Mouse (Mus musculus) heart, embryonic 13.5 days (tissue): ENCODE measurements at regions not wholly inside any gene's neighbourhood (a gene's known extent, or its start where the extent isn't known, plus 50 kb on each side); places are given as distances from the start of the nearest gene placed in this dataset.
"Not testable (repeated sequence)": the region's sequence is repeated elsewhere in the genome, so short reads cannot be mapped to it uniquely, and the experiment has no call there.

Source experiments
- ATAC-seq: fragments of 200-750 bp; cut with Nextera tagmentation; 2 replicates; pipeline ENCODE4 v1.8.0; 2017; ENCODE audit warnings: moderate TSS enrichment; ENCODE audit not compliant: insufficient number of reproducible peaks, low FRiP score, low TSS enrichment; ENCODE audit errors: extremely low read depth
- H3K27ac ChIP-seq: fragments of 300-500 bp; sonication (generic); replicated peaks from 2 replicates; pipeline ENCODE4 v1.5.1; 2015; ENCODE audit warnings: moderate library complexity, mild to moderate bottlenecking, inconsistent platforms
- H3K27me3 ChIP-seq: fragments of 300-500 bp; sonication (generic); replicated peaks from 2 replicates; pipeline ENCODE4 v1.6.1; 2015; ENCODE audit warnings: mild to moderate bottlenecking, inconsistent platforms
- H3K36me3 ChIP-seq: fragments of 300-500 bp; sonication (generic); 2 replicates; pipeline ENCODE4 v1.6.1; 2015; ENCODE audit warnings: mild to moderate bottlenecking, inconsistent platforms
- H3K4me1 ChIP-seq: fragments of 300-500 bp; sonication (generic); 2 replicates; pipeline ENCODE4 v1.6.1; 2015; ENCODE audit warnings: inconsistent platforms
- H3K4me2 ChIP-seq: fragments of 300-500 bp; sonication (generic); 2 replicates; pipeline ENCODE4 v1.6.1; 2015; ENCODE audit warnings: inconsistent platforms, mild to moderate bottlenecking, moderate library complexity
- H3K4me3 ChIP-seq: fragments of 300-500 bp; sonication (generic); 2 replicates; pipeline ENCODE4 v1.5.1; 2015; ENCODE audit warnings: moderate library complexity, mild to moderate bottlenecking, inconsistent platforms
- H3K9ac ChIP-seq: fragments of 300-500 bp; sonication (generic); 2 replicates; pipeline ENCODE4 v1.6.1; 2015; ENCODE audit warnings: inconsistent platforms, mild to moderate bottlenecking, moderate library complexity
- H3K9me3 ChIP-seq: fragments of 300-500 bp; sonication (generic); 2 replicates; pipeline ENCODE4 v1.6.1; 2016; ENCODE audit warnings: inconsistent platforms
- WGBS: fragments of 180-500 bp; shearing (Covaris S2); methylation state at CpG from one replicate; pipeline ENCODE4 v1.1.7; 2015; ENCODE audit warnings: mixed read lengths; 5-methylcytosine and 5-hydroxymethylcytosine counted together

DNA sequence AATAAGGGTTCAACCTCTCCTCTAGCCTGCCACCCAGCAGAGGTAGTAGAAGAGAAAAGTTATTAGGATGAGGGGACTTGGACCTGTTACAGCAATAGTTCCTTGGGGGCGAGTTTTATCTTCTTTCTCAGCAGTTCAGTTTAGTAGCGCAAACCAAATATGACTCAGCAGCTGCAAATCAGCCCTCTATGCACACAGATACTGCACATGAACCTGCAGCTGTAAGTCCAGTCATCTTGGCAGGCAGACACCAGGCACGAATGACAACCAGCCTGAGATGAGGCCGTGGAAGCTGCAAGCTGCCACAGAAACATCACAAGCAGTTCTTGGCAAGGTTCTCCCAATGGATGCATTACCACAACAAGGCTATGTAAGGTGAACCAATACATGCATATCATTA lies 327.0 kb upstream of the Akr1e1 start:
- 52% methylated on average over 4 of the region's 4 CpGs for WGBS
- no peak overlapping the region for H3K4me2 ChIP-seq
- no peak for ATAC-seq

DNA sequence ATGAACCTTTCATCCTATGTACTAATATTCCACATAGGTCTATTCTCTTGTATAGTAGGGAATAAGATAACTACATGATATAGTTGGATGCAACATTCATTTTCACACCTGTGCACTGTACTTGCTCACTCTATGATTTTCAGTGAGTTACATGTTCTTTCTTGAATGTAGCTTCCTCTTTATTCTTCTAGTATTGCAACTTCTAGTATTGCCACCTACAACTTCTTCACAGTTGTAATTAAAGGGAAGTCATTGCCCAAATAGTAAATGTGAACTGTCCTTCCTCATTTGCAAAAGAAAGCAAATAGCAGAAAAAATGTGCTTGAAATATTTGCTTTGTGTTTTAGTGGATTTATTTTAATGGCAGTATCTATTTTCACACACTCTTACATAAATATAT lies 330.9 kb upstream of the Akr1e1 start:
- Histone ChIP-seq H3K36me3 (no peaks in the 10 kb centered on the region), H3K4me2 (no peak overlapping the region), H3K4me3 (no peak overlapping the region), H3K4me1 (0 out of 2 replicates have a peak, but pooled peaks cover 4% of the 10 kb centered on the region), H3K27ac (no peak overlapping the region), H3K27me3 (no peaks in the 10 kb centered on the region), H3K9me3 (no peaks in the 10 kb centered on the region), H3K9ac (no peak overlapping the region)
- no peak for ATAC-seq

More for the DNA sequence above, 327.0 kb upstream of the Akr1e1 start:
- Histone ChIP-seq H3K27ac (no peak overlapping the region), H3K4me3 (no peak overlapping the region), H3K4me1 (0 out of 2 replicates have a peak, but pooled peaks cover 4% of the 10 kb centered on the region), H3K9ac (no peak overlapping the region), H3K9me3 (no peaks in the 10 kb centered on the region), H3K27me3 (no peaks in the 10 kb centered on the region), H3K36me3 (no peaks in the 10 kb centered on the region)

DNA sequence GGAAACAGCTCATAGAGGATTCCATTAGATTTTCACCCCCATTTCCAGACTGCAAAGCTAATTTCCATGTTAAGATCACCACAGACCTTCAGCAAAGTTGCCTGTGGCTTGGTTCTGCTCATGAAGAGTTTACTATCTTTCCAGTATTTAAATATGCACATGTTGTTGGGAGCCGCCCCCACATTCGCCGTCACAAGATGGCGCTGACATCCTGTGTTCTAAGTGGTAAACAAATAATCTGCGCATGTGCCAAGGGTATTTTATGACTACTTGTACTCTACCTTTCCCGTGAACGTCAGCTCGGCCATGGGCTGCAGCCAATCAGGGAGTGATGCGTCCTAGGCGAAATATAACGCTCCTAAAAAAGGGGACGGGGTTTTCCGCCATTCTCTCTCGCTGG lies 333.5 kb upstream of the Akr1e1 start:
- H3K36me3 ChIP-seq, H3K9me3 ChIP-seq, H3K4me3 ChIP-seq, H3K4me1 ChIP-seq, H3K27ac ChIP-seq, H3K27me3 ChIP-seq, ATAC-seq, H3K4me2 ChIP-seq, H3K9ac ChIP-seq: not testable (repeated sequence)
- WGBS = 28% methylated on average over 5 of the region's 14 CpGs

DNA sequence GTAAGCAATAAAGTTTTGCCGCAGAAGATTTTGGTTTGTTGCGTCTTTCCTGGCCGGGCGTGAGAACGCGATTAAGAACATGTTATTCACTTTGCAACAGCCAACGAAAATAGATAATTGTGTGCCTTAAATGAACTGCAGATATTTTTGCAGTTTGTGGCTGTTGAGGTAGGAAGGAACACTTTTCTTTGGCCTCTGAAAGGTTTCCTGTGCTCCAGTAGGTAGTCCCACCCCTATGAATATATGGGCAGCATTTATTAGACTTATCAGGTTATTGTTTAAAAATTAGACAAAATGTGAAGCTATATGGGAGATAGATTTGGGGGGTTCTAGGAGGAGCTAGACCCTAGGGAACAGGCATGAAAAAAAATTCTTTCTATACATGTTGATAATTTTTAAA lies 334.1 kb upstream of the Akr1e1 start:
- 19% methylated on average over 7 of the region's 7 CpGs for WGBS

DNA sequence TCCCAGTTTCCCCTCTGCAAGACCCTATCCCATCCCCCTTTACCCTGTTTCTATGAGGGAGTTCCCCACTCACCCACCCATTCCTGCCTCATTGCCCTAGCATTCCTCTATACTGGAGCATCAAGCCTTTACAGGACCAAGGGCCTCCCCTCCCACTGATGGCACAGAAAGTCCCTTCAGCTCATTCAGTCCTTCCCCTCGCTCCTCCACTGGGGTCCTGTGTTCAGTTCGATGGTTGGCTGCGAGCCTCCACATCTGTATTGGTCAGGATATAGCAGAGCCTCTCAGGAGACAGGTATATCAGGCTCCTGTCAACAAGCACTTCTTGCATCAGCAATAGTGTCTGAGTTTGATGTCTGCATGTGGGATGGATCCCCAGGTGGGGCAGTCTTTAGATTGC lies 346.4 kb upstream of the Akr1e1 start:
- Histone ChIP-seq H3K27ac (no peak overlapping the region), H3K4me1 (no peaks in the 10 kb centered on the region), H3K27me3 (no peaks in the 10 kb centered on the region), H3K4me3 (no peak overlapping the region), H3K36me3 (no peaks in the 10 kb centered on the region), H3K4me2 (no peak overlapping the region), H3K9ac (no peak overlapping the region), H3K9me3 (no peaks in the 10 kb centered on the region)
- ATAC-seq = no peak
- 81% methylated on average over 3 of the region's 3 CpGs for WGBS

More for the DNA sequence above, 334.1 kb upstream of the Akr1e1 start:
- H3K36me3 ChIP-seq = no peaks in the 10 kb centered on the region
- no peaks in the 10 kb centered on the region for H3K4me1 ChIP-seq
- peak overlapping the region; percentile 68 for H3K9ac ChIP-seq
- ATAC-seq = no peak
- peak overlapping the region; percentile 51 for H3K4me3 ChIP-seq
- H3K27ac ChIP-seq = no peak overlapping the region
- no peaks in the 10 kb centered on the region for H3K9me3 ChIP-seq
- no peaks in the 10 kb centered on the region for H3K27me3 ChIP-seq
- peak overlapping the region; percentile 65 for H3K4me2 ChIP-seq

DNA sequence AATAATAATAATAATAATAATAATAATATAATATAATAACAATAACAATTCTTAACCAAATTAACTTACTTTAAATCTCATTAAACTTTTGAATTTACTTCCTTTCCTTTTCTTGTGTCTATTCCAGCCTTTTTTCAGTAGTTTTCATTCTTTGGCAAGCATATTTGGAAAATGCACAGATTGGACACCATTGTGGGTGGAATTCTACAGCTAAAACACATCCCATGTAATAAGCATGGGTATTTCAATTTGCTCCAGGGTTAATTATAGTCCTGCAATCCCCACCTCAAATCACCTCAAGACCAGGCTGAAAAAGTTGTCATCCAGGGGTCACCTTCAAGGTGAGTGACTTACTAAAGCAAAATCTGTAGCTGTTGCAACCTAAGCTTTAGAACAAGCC lies 355.9 kb upstream of the Akr1e1 start:
- Histone ChIP-seq H3K9me3 (no peaks in the 10 kb centered on the region), H3K4me2 (no peak overlapping the region), H3K9ac (no peak overlapping the region), H3K4me1 (no peaks in the 10 kb centered on the region), H3K36me3 (no peaks in the 10 kb centered on the region), H3K27me3 (no peaks in the 10 kb centered on the region), H3K4me3 (no peak overlapping the region), H3K27ac (no peak overlapping the region)
- ATAC-seq = no peak

DNA sequence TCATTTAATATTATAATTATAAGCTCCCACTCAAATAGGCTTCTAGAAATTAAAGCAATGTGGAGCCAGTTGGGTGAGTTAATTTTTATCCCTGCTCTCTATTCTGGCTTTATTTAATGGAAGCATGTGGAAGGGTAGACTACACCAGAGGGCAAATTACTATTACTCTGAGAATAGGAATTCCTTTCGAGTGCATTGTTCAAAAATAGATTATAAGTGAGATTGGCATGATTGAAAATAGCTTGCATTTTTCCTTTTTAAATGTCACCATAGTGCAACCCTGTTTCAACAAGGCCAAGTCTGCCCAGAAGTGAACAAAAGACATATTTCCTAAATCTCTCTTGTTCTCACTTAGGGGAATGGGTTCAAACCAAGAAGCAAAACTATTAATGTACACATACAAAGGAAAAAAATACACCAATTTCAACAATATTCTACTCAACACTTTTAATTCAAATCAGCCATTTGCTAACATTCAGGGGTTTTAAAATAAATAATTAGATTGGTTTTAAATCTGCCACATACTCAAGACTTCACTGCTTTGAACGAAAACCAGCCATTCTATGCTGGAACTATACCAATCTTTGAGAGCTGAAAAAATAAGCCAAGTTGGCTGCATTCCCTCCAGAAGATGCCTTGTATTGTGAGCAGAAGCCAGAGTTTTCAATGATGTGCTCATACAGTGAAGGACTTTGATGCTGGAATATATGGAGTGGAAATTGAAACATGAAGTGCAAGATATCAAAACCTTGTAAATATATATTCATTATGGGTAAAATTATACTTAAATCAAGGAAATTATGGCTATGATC lies 361.3 kb upstream of the Akr1e1 start:
- no peak overlapping the region for H3K4me2 ChIP-seq
- no peaks in the 10 kb centered on the region for H3K27me3 ChIP-seq
- ATAC-seq = no peak
- no peak overlapping the region for H3K27ac ChIP-seq
- no peaks in the 10 kb centered on the region for H3K4me1 ChIP-seq
- no peaks in the 10 kb centered on the region for H3K36me3 ChIP-seq
- H3K9ac ChIP-seq = no peak overlapping the region
- no peaks in the 10 kb centered on the region for H3K9me3 ChIP-seq
- H3K4me3 ChIP-seq = no peak overlapping the region
- 52% methylated on average over 2 of the region's 2 CpGs for WGBS

DNA sequence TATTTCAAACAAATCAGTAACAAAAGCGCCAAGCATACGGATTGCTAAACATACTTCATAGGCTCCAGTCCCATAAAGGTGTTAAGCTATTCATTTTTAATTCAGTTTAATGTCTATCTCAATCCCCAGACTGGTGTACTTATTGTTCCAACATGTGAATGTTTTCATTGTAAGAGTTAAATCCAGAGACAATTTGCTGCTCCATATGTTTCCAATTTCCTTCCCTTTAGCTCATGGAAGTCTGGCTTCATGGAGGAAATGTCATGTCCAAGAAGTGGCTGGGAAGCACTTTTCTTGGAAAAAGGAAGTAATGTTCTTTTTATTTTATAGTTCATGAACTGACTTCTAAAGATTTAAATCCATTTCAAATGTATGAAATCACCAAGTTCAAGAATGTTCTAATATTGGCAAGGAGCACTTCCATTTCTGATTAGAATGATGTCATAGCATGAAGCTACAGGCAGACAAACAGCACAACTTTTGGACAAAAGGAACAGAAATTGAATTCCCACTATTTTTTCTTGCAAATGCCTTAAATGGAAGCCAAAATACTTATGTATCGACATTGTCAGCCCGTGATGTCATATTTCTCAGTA lies 362.6 kb upstream of the Akr1e1 start:
- Histone ChIP-seq H3K4me1 (no peaks in the 10 kb centered on the region), H3K4me3 (no peak overlapping the region), H3K36me3 (no peaks in the 10 kb centered on the region), H3K9me3 (no peaks in the 10 kb centered on the region), H3K27me3 (no peaks in the 10 kb centered on the region), H3K27ac (0 out of 2 replicates have a peak overlapping the region, but pooled peaks have one; percentile 12), H3K9ac (no peak overlapping the region), H3K4me2 (no peak overlapping the region)
- no peak for ATAC-seq
- WGBS = 73% methylated on average over 4 of the region's 4 CpGs

DNA sequence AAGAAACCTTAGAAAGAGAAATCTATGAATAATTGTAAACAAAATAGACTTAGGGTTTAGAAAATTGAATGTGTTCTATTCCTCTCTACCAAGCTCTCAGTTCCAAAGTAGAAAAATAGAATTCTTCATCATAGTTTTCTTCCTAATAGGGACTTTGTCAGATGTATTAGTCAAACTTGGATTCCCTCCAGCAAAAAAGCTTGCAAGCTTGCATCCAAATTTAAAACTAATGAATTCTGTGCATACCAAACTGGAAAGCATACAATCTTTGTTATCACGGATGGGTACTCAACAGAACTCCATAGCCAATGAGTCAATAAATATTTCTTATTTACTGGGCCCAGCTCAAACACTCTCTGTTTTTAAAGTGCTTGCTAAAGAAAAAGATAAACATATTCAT lies 383.9 kb upstream of the Akr1e1 start:
- Histone ChIP-seq H3K27ac (no peak overlapping the region), H3K36me3 (no peaks in the 10 kb centered on the region), H3K9me3 (no peaks in the 10 kb centered on the region), H3K4me3 (no peak overlapping the region), H3K9ac (no peak overlapping the region), H3K4me1 (no peaks in the 10 kb centered on the region), H3K4me2 (no peak overlapping the region), H3K27me3 (no peaks in the 10 kb centered on the region)
- WGBS = 50% methylated on average over 1 of the region's 1 CpGs
- ATAC-seq = no peak

DNA sequence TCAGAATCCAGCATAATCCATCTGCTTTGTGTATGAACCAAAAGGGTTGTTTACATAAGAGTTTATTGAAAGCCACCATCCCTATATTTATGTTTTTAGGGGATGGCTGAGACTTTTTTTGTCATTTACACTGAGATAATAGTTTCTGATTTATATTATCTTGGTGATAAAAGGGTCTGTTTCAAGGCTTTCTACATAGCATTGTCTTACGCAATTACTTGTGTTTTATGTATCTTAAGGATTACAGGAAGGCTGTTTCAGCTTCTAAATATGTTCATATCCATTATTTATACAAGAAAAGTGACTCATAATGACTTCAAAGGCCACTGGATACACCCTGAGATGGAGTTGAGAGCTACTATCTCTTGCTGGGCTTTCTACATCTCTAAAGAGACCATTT lies 399.3 kb upstream of the Akr1e1 start:
- Histone ChIP-seq H3K36me3 (no peaks in the 10 kb centered on the region), H3K9ac (no peak overlapping the region), H3K27me3 (no peaks in the 10 kb centered on the region), H3K4me3 (no peak overlapping the region), H3K27ac (no peak overlapping the region), H3K9me3 (no peaks in the 10 kb centered on the region), H3K4me1 (peaks cover 8% of the 10 kb centered on the region; the same call in 1 of the 2 replicates), H3K4me2 (no peak overlapping the region)
- ATAC-seq = no peak
- 76% methylated on average over 1 of the region's 1 CpGs for WGBS

DNA sequence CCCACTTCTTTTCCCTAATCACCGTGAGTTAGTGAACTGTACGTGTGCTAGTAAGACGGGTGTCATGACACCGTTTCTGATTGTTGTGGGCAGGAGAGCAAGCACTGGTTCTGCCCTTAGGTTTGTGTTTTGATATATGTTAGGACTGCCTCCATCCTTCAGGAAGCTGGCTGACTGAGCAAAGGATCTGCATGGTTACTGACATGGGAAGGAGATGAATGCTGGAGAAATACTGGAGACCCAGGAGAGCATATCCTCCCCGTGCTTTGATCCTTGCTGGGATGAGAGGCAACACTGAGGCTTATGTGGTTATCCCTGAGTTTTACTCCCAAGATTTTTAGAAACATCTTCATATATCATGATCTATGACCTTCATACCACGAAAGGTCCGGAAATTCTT lies 413.5 kb upstream of the Akr1e1 start:
- WGBS = 86% methylated on average over 7 of the region's 7 CpGs

DNA sequence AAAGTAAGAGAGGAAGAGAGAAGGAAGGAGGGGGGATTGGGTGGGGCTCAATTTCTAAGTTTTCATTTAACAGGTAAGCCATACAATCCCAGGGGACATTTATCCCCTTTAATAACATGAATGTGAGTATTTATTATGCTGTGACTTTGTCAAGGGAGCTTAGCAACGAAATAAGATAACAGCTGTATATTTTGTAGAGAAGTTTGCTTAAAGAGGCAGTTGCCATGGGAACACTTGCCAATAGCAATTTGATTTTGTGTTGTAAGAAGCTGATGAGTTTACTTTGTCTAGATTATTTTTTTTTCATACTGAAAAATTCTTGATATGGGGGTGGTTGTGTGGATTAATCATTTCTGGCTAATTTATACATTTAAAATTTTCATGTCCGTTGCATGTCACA lies 450.9 kb upstream of the Akr1e1 start:
- H3K4me1 ChIP-seq = no peaks in the 10 kb centered on the region
- H3K9ac ChIP-seq = no peak overlapping the region
- H3K9me3 ChIP-seq = no peaks in the 10 kb centered on the region
- H3K4me3 ChIP-seq = no peak overlapping the region
- H3K27me3 ChIP-seq = no peaks in the 10 kb centered on the region
- 59% methylated on average over 2 of the region's 2 CpGs for WGBS
- H3K4me2 ChIP-seq = no peak overlapping the region
- H3K36me3 ChIP-seq = no peaks in the 10 kb centered on the region
- H3K27ac ChIP-seq = no peak overlapping the region
- no peak for ATAC-seq

More for the DNA sequence above, 413.5 kb upstream of the Akr1e1 start:
- ATAC-seq = no peak
- Histone ChIP-seq H3K4me1 (0 out of 2 replicates have a peak, but pooled peaks cover 3% of the 10 kb centered on the region), H3K27me3 (no peaks in the 10 kb centered on the region), H3K27ac (no peak overlapping the region), H3K9me3 (no peaks in the 10 kb centered on the region), H3K4me3 (no peak overlapping the region), H3K9ac (no peak overlapping the region), H3K36me3 (no peaks in the 10 kb centered on the region), H3K4me2 (no peak overlapping the region)
